Mouse (Mus musculus) gastrocnemius, adult 2 months (tissue): Measurements from ENCODE around the gene Ugt1a5. TPM values are rescaled to one million over a fixed set of nuclear protein-coding genes. Genes with fewer than 3 reads are reported as not detected.

Source experiments
- DNase-seq: peaks from one replicate; pipeline ENCODE4 v3.0.0; 2022
- H3K27ac ChIP-seq: fragments of 200-600 bp; 2 replicates; pipeline ENCODE4 v1.8.1; 2022; ENCODE audit warnings: mild to moderate bottlenecking
- H3K4me3 ChIP-seq: fragments of 200-600 bp; 2 replicates; pipeline ENCODE4 v1.8.1; 2022; ENCODE audit warnings: mild to moderate bottlenecking, moderate library complexity
- CTCF ChIP-seq: fragments of 200-600 bp; IDR thresholded peaks from 2 replicates; pipeline ENCODE4 v1.8.1; 2022; ENCODE audit warnings: antibody characterized with exemption, mild to moderate bottlenecking, moderate library complexity
- intact Hi-C: fragments of 180-260 bp; cut with DNase I; formaldehyde crosslinking; loops from one replicate; pipeline ENCODE4 v1.15.1; 2025
- total RNA-seq, 2 experiments: library from RNA; stranded (reverse); gene quantifications; 2 replicates each; pipeline ENCODE4 v1.2.3; 2021

Ugt1a5 gene
- total RNA-seq, 2 experiments from 2014 or later = 0.14 to 0.23 TPM

GRCm38 (mm10) chr1:88240579-88240978, 74.8 kb downstream of the Ugt1a5 start:
- intact Hi-C loops = no loop called here
- no peak for DNase-seq
- no peak for TF ChIP-seq CTCF
- Histone ChIP-seq H3K4me3 (no peak overlapping the region), H3K27ac (no peak overlapping the region)

DNA sequence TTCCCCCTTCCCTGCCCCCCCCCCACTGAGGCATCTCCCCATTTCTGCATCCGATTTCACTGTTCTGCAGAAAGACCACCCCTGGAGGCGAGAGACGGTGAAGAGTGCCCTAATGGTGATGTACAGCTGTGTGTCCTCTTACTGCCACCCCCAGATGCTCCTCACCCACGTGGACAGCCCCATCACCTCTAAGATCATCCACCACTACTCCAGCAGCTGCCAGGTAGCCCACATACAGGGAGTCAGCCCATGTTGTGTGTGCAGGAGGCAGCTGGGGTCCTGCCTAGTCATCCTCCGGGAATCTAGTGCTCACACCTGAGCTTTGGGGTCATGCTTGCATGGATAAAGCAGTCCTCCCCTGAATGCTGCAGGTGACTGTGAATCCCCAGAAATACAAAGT, 78.0 kb downstream of the Ugt1a5 start:
- TF ChIP-seq CTCF = no peak
- Histone ChIP-seq H3K4me3 (no peak overlapping the region), H3K27ac (no peak overlapping the region)
- intact Hi-C loops = no loop called here
- DNase-seq = no peak

DNA sequence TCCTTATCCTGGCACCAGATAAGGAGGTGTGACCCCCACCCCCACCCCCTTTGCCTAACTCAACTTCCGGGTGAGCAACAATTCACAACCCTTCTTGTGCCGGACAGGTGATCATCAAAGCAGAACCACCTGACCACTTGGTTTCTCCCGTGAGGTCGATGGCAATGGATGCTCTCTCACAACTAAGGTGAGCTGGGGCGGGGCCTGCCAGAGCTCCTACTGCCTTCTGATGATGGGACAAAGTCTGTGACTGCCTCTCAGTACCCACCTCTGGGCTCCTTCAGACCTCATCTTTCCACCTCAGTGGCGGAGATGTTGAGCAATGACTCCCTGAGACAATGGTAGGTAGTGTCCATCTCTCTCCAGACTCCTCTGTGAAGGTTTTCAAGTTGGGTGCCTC, 80.1 kb downstream of the Ugt1a5 start:
- no peak overlapping the region for H3K27ac ChIP-seq
- no peak overlapping the region for H3K4me3 ChIP-seq
- TF ChIP-seq CTCF = no peak
- intact Hi-C loops = no loop called here
- no peak for DNase-seq

- H3K27ac ChIP-seq = no peak overlapping the region
- no peak for DNase-seq
- intact Hi-C loops = no loop called here
- H3K4me3 ChIP-seq = no peak overlapping the region
- TF ChIP-seq CTCF = no peak
Measured at GRCm38 (mm10) chr1:88246386-88246785, 80.6 kb downstream of the Ugt1a5 start.

DNA sequence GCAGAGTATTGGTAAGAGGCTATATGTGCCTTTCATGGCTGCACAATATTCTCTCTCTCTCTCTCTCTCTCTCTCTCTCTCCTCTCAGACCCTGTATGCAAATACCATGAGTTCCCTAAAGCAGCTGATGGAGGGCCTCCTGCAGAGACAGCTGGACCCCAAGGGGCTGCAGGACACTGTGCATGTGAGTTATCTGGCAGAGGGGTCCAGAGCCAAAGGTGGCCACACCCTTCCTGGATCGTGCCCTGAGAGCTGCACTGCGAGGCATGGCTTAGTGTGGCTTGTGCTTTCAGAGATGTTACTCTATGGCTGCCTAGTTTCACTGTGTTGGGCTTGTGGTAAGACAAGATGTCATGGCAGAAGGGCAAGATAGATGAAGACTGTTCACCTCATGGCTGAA, 81.8 kb downstream of the Ugt1a5 start:
- Histone ChIP-seq H3K27ac (no peak overlapping the region), H3K4me3 (no peak overlapping the region)
- no peak for TF ChIP-seq CTCF
- intact Hi-C loops = no loop called here
- no peak for DNase-seq

GRCm38 (mm10) chr1:88248658-88249057, 82.8 kb downstream of the Ugt1a5 start:
- intact Hi-C loops = no loop called here
- no peak for DNase-seq
- no peak overlapping the region for H3K27ac ChIP-seq
- no peak overlapping the region for H3K4me3 ChIP-seq
- no peak for TF ChIP-seq CTCF

DNA sequence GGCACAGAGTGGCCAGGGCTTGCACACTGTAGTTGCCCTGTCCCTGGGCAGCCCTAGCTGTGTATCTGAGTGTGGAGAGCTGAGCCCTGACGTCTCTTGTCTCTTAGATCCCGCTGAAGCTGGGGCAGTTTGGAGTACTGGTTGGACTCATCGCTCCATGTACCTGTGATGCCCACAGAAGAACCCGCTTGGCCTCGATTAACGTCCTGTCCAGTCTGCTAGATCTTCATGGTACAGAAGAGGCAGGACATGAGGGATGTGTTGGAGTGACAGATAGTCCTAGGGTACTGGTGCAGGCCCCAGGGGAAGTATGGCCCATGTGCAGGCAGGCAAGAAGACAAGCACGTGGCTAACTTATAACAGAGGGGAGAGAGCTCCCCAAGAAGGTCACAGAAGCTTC, 83.8 kb downstream of the Ugt1a5 start:
- DNase-seq = no peak
- intact Hi-C loops = no loop called here
- Histone ChIP-seq H3K4me3 (no peak overlapping the region), H3K27ac (no peak overlapping the region)
- no peak for TF ChIP-seq CTCF

- H3K27ac ChIP-seq = no peak overlapping the region
- no peak for TF ChIP-seq CTCF
- no peak overlapping the region for H3K4me3 ChIP-seq
- no peak for DNase-seq
- intact Hi-C loops = no loop called here
Measured at GRCm38 (mm10) chr1:88250023-88250422, 84.2 kb downstream of the Ugt1a5 start.

DNA sequence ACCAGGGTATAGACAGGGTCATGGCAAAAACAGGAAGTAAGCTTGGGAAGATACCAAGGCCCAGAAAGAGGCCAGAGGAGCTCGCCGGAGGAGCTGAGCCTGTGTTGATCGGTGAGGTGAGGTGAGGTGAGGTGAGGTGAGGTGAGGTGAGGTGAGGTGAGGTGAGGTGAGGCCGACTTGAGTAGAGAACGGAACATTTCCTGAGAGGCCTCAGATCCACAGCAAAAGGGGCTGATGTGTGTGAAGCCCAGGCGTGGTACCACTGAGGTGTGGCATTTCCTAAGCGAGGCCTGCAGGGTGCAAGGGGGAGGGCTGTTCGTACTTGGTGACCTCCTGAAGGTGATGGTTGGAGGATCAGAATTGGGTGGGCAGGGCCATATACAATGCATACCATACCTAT, 87.3 kb downstream of the Ugt1a5 start:
- DNase-seq = no peak
- TF ChIP-seq CTCF = no peak
- Histone ChIP-seq H3K4me3 (no peak overlapping the region), H3K27ac (no peak overlapping the region)
- intact Hi-C loops = no loop called here

- TF ChIP-seq CTCF = no peak
- H3K27ac ChIP-seq = no peak overlapping the region
- no peak overlapping the region for H3K4me3 ChIP-seq
- intact Hi-C loops = no loop called here
- DNase-seq = no peak
Measured at GRCm38 (mm10) chr1:88253540-88253939, 87.7 kb downstream of the Ugt1a5 start.

DNA sequence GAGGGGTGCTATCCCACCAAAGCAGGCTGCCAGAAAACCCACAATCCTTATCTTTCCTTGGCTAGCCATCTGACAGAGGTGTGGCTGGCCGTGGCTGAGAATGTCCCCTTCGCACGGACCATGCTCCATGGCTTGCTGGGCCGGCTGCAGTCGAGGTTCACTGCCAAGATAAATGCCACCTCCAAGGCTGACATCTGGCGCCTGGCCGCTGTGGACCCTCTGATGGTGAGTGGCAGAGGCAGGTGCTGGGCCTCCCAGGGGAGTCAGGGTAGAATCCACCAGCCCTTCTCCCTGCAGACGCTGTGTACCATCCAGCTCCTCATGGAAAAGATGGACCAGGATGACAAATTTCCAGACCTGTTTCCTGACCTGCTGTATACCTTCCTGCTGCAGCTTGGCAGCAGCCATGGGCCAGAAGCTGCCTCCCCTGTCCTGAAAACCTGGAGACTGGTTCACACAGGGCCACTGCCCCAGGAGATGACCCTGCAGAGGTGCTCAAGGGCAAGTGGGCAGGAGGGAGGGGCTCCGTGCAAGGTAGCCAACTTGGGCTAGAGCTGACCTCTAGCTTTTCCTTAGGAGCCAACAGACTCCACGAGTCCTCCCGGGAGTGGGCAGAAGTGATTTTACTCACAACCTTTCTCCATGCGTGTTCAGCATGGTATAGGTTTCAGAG, 89.1 kb downstream of the Ugt1a5 start:
- Histone ChIP-seq H3K27ac (no peak overlapping the region), H3K4me3 (no peak overlapping the region)
- intact Hi-C loops = no loop called here
- no peak for DNase-seq
- no peak for TF ChIP-seq CTCF

- TF ChIP-seq CTCF = no peak
- no peak overlapping the region for H3K4me3 ChIP-seq
- no peak for DNase-seq
- H3K27ac ChIP-seq = no peak overlapping the region
- intact Hi-C loops = no loop called here
Measured at GRCm38 (mm10) chr1:88255466-88255857, 89.7 kb downstream of the Ugt1a5 start.

- peak; percentile 41 for DNase-seq
- Histone ChIP-seq H3K27ac (no peak overlapping the region), H3K4me3 (no peak overlapping the region)
- intact Hi-C loops = no loop called here
- no peak for TF ChIP-seq CTCF
Measured at GRCm38 (mm10) chr1:88255989-88256754, 90.4 kb downstream of the Ugt1a5 start.
